Mouse (Mus musculus): ENCODE data around the gene Cacna1e.

DNA sequence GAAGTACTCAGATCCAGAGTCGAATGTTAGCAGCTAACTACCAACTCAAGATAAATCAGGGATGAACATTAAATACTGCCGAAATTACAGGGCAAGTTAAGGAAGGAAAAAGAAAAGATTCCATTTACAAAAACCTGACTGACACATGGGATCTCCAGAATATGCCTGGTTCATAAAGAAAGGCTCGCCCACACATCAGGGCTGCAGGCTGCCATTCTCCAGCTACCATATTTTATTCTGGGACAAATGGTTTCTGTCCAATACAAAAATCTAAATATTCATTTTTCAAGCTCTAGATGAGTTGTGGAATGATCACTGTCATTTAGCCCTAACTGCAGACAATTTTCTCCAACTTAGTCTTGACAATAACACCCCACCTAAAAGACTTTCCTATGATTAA, 301.8 kb downstream of the Cacna1e start:
- TF ChIP-seq GATA1 (IDR thresholded peaks at IDR 0.05; ENCODE audit: low read length) (no peak), TAL1 (IDR thresholded peaks at IDR 0.05; ENCODE audit: low read length) (no peak)
